Mouse (Mus musculus): ENCODE measurements around the gene Scd1.
"Not testable (repeated sequence)": the region's sequence is repeated elsewhere in the genome, so short reads cannot be mapped to it uniquely, and the experiment has no call there.

Gene Scd1

GRCm38 (mm10) chr19:44369371-44369770 lies 38.3 kb downstream of the Scd1 start:
- Histone ChIP-seq H3K4me1 (replicated peaks; ENCODE audit: low read depth, low read length) (no peaks in the 10 kb centered on the region), H3K36me3 (ENCODE audit: insufficient read depth, low read length) (no peaks in the 10 kb centered on the region), H3K4me3 (replicated peaks; ENCODE audit: low read length) (no peak overlapping the region), H3K27me3 (ENCODE audit: insufficient read depth, low read length) (peaks cover 15% of the 10 kb centered on the region; the same call in 1 of the 2 replicates), H3K9me3 (ENCODE audit: low read length) (no peaks in the 10 kb centered on the region)
- no peak for TF ChIP-seq CTCF (conservative IDR thresholded peaks at IDR 0.05; ENCODE audit: low read length)

- H3K27me3 ChIP-seq (ENCODE audit: insufficient read depth, low read length): peaks cover 13% of the 10 kb centered on the region
- H3K4me1 ChIP-seq (replicated peaks; ENCODE audit: low read depth, low read length); H3K36me3 ChIP-seq (ENCODE audit: insufficient read depth, low read length); H3K9me3 ChIP-seq (ENCODE audit: low read length); H3K4me3 ChIP-seq (replicated peaks; ENCODE audit: low read length): not testable (repeated sequence)
Observed at GRCm38 (mm10) chr19:44367076-44367475, 40.6 kb downstream of the Scd1 start.

- no peak overlapping the region for H3K4me3 ChIP-seq (replicated peaks; ENCODE audit: low read length)
- peaks cover 5% of the 10 kb centered on the region for H3K4me1 ChIP-seq (replicated peaks; ENCODE audit: low read depth, low read length)
- peaks cover 7% of the 10 kb centered on the region for H3K9me3 ChIP-seq (ENCODE audit: low read length)
- peaks cover 7% of the 10 kb centered on the region for H3K27me3 ChIP-seq (ENCODE audit: insufficient read depth, low read length)
- H3K36me3 ChIP-seq (ENCODE audit: insufficient read depth, low read length): no peaks in the 10 kb centered on the region
- no peak for TF ChIP-seq NANOG (IDR thresholded peaks at IDR 0.05; ENCODE audit: borderline replicate concordance, low read length)
- TF ChIP-seq CTCF (conservative IDR thresholded peaks at IDR 0.05; ENCODE audit: low read length): no peak
- no peak for TF ChIP-seq POU5F1 (IDR thresholded peaks at IDR 0.05; ENCODE audit: borderline replicate concordance, low read length)
Observed at GRCm38 (mm10) chr19:44365733-44366132, 41.9 kb downstream of the Scd1 start.

- Histone ChIP-seq H3K27me3 (ENCODE audit: insufficient read depth, low read length) (no peaks in the 10 kb centered on the region; the same call in 1 of the 2 replicates), H3K4me3 (replicated peaks; ENCODE audit: low read length) (no peak overlapping the region), H3K36me3 (ENCODE audit: insufficient read depth, low read length) (no peaks in the 10 kb centered on the region), H3K9me3 (ENCODE audit: low read length) (peaks cover 24% of the 10 kb centered on the region), H3K4me1 (replicated peaks; ENCODE audit: low read depth, low read length) (peaks cover 5% of the 10 kb centered on the region)
- TF ChIP-seq NANOG (IDR thresholded peaks at IDR 0.05; ENCODE audit: borderline replicate concordance, low read length) (no peak), POU5F1 (IDR thresholded peaks at IDR 0.05; ENCODE audit: borderline replicate concordance, low read length) (no peak), CTCF (conservative IDR thresholded peaks at IDR 0.05; ENCODE audit: low read length) (no peak)
Observed at GRCm38 (mm10) chr19:44364029-44364428, 43.6 kb downstream of the Scd1 start.

DNA sequence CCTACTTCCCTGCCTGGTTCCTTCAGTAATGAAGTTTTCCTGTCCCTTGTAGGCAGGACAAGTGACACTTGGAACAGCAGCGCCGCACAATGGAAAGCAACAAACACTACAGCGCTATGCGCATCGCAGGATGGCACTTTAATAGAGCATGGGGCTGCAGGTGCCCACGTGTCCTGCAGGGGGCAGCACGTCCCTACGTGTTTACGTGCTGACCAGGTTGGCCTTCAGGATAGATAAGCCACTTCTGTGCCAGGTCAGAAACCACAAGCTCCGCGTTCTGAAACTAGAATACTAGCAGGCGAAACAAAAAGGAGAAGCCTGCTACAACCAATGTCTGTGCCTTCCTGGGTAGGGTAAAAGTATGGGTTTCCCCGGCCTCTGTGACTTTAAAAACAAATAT lies 44.1 kb downstream of the Scd1 start:
- no peaks in the 10 kb centered on the region; the same call in 1 of the 2 replicates for H3K27me3 ChIP-seq (ENCODE audit: insufficient read depth, low read length)
- H3K4me3 ChIP-seq (replicated peaks; ENCODE audit: low read length): 0 out of 2 replicates have a peak overlapping the region, but pooled peaks have one; percentile 37
- H3K4me1 ChIP-seq (replicated peaks; ENCODE audit: low read depth, low read length): peaks cover 5% of the 10 kb centered on the region
- H3K9me3 ChIP-seq (ENCODE audit: low read length): peaks cover 27% of the 10 kb centered on the region
- TF ChIP-seq POU5F1 (IDR thresholded peaks at IDR 0.05; ENCODE audit: borderline replicate concordance, low read length) (no peak), CTCF (conservative IDR thresholded peaks at IDR 0.05; ENCODE audit: low read length) (peak; percentile 100)
- H3K36me3 ChIP-seq (ENCODE audit: insufficient read depth, low read length): no peaks in the 10 kb centered on the region

DNA sequence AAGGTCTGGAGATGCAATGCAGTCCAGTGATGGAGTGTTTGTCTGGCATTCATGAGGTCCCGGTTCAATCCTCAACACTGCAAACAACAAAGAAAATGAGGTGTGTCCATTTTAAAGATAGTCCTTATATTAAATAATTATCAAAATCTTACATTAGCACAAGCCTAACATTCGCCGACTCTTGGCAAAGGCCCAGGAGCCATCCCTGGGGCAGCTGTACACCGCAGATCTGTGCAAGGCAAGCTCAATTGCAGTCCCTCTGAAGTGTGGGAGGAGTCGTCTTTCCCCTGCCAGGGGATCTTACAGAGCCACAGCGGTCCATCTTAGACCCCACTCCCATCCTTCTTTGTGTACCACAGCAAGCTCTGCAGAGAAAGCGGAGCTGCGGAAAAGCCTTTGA lies 49.0 kb downstream of the Scd1 start:
- Histone ChIP-seq H3K36me3 (ENCODE audit: insufficient read depth, low read length) (no peaks in the 10 kb centered on the region), H3K4me3 (replicated peaks; ENCODE audit: low read length) (no peak overlapping the region), H3K4me1 (replicated peaks; ENCODE audit: low read depth, low read length) (peaks cover 5% of the 10 kb centered on the region), H3K9me3 (ENCODE audit: low read length) (peaks cover 27% of the 10 kb centered on the region), H3K27me3 (ENCODE audit: insufficient read depth, low read length) (no peaks in the 10 kb centered on the region; the same call in 1 of the 2 replicates)
- TF ChIP-seq NANOG (IDR thresholded peaks at IDR 0.05; ENCODE audit: borderline replicate concordance, low read length) (no peak), CTCF (conservative IDR thresholded peaks at IDR 0.05; ENCODE audit: low read length) (no peak), POU5F1 (IDR thresholded peaks at IDR 0.05; ENCODE audit: borderline replicate concordance, low read length) (no peak)

GRCm38 (mm10) chr19:44351756-44352155 lies 55.9 kb downstream of the Scd1 start:
- Histone ChIP-seq H3K4me1 (replicated peaks; ENCODE audit: low read depth, low read length) (no peaks in the 10 kb centered on the region), H3K36me3 (ENCODE audit: insufficient read depth, low read length) (no peaks in the 10 kb centered on the region), H3K9me3 (ENCODE audit: low read length) (peaks cover 5% of the 10 kb centered on the region), H3K4me3 (replicated peaks; ENCODE audit: low read length) (no peak overlapping the region), H3K27me3 (ENCODE audit: insufficient read depth, low read length) (no peaks in the 10 kb centered on the region)
- no peak for TF ChIP-seq NANOG (IDR thresholded peaks at IDR 0.05; ENCODE audit: borderline replicate concordance, low read length)
- no peak for TF ChIP-seq CTCF (conservative IDR thresholded peaks at IDR 0.05; ENCODE audit: low read length)
- no peak for TF ChIP-seq POU5F1 (IDR thresholded peaks at IDR 0.05; ENCODE audit: borderline replicate concordance, low read length)

- Histone ChIP-seq H3K4me1 (replicated peaks; ENCODE audit: low read depth, low read length) (no peaks in the 10 kb centered on the region), H3K27me3 (ENCODE audit: insufficient read depth, low read length) (no peaks in the 10 kb centered on the region), H3K4me3 (replicated peaks; ENCODE audit: low read length) (no peak overlapping the region), H3K36me3 (ENCODE audit: insufficient read depth, low read length) (no peaks in the 10 kb centered on the region), H3K9me3 (ENCODE audit: low read length) (peaks cover 18% of the 10 kb centered on the region)
- TF ChIP-seq POU5F1 (IDR thresholded peaks at IDR 0.05; ENCODE audit: borderline replicate concordance, low read length): no peak
- no peak for TF ChIP-seq CTCF (conservative IDR thresholded peaks at IDR 0.05; ENCODE audit: low read length)
- no peak for TF ChIP-seq NANOG (IDR thresholded peaks at IDR 0.05; ENCODE audit: borderline replicate concordance, low read length)
Observed at GRCm38 (mm10) chr19:44349689-44350088, 58.0 kb downstream of the Scd1 start.

All from E14TG2a.4 (cell line).